Mouse (Mus musculus) lung, adult 2 months (tissue): ENCODE results near the gene Susd6.

Experiments used
- CTCF ChIP-seq: fragments of 200-500 bp; IDR thresholded peaks from 2 replicates; pipeline ENCODE4 v1.5.1; 2011; ENCODE audit warnings: mild to moderate bottlenecking, low read length, control low read depth; ENCODE audit not compliant: insufficient read depth
- POLR2A ChIP-seq: fragments of 200-500 bp; IDR thresholded peaks from 2 replicates; pipeline ENCODE4 v1.6.1; 2011; ENCODE audit warnings: low read depth, mild to moderate bottlenecking, control low read depth, low read length, borderline replicate concordance; ENCODE audit errors: extremely low read depth

DNA sequence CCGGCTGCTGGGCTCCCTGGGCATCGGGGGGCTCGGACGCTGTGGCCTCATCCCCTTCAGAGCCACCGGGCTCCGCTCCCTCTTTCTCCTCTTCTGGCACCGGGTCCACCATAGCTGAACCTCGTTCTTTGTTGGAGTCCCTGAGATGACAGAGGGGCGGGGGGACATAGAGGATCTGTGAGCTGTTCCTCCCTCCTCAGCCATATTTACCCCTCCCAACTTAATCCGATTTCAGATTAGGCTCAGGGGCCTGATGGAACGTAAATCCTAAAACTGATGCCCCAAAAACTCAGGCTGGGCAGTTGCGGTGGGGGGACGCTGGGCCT, 31.0 kb upstream of the Susd6 start:
- TF ChIP-seq POLR2A (no peak), CTCF (no peak)
